Mouse (Mus musculus) olfactory bulb, adult 2 months (tissue): ENCODE measurements around the gene 2610528J11Rik.

Experiments
- CTCF ChIP-seq: fragments of 200-500 bp; IDR thresholded peaks from 2 replicates; pipeline ENCODE4 v1.5.1; 2012; ENCODE audit warnings: low read depth, mild to moderate bottlenecking, low read length, moderate library complexity; ENCODE audit not compliant: insufficient read depth
- POLR2A ChIP-seq: fragments of 200-500 bp; IDR thresholded peaks from 2 replicates; pipeline ENCODE4 v1.6.1; 2012; ENCODE audit warnings: mild to moderate bottlenecking, low read depth, low read length, moderate library complexity; ENCODE audit not compliant: insufficient read depth

DNA sequence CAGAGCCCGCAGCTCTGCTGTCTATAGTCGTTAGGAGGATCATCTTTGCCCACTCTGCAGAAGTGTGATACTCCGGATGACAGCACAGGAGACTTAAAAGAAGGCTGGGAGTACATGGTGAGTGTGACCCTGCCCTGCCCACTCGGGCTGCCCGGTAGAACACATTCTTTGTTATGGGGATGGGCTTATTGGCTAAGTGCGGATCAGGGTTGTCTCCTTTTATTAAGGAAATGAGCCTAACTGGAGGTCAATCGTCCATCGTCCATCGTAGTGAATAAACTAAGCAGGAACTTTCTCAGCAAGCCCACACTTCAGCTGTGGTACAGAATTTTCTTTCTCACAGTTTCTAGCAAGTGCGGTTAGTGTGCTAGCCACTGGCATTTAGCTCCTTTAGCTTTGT lies 13.1 kb downstream of the 2610528J11Rik start:
- TF ChIP-seq CTCF (no peak), POLR2A (no peak)
